Mouse (Mus musculus) spleen, adult 2 months (tissue): ENCODE data around the gene Uqcr11. TPM values are rescaled to one million over a fixed set of nuclear protein-coding genes. Genes with fewer than 3 reads are reported as not detected.

Experiments used
- DNase-seq, 2 experiments: peaks; one replicate each; pipeline versions ENCODE4 v3.0.0 to v3.0.0-alpha.2; 2012 to 2021; ENCODE audit warnings: low spot score in 2 of 2, low read depth in 1 of 2
- H3K27ac ChIP-seq: fragments of 200-500 bp; 2 replicates; pipeline ENCODE4 v1.5.1; 2012; ENCODE audit warnings: low read length, inconsistent platforms; ENCODE audit not compliant: insufficient read depth
- H3K27me3 ChIP-seq: fragments of 200-500 bp; 2 replicates; pipeline ENCODE4 v1.6.1; 2012; ENCODE audit warnings: mild to moderate bottlenecking, moderate library complexity, low read length, inconsistent platforms; ENCODE audit not compliant: control insufficient read depth, insufficient read depth
- H3K36me3 ChIP-seq: fragments of 200-500 bp; 2 replicates; pipeline ENCODE4 v1.6.1; 2012; ENCODE audit warnings: mild to moderate bottlenecking, low read length, inconsistent platforms; ENCODE audit not compliant: control insufficient read depth, insufficient read depth
- H3K4me1 ChIP-seq: fragments of 200-500 bp; 2 replicates; pipeline ENCODE4 v1.6.1; 2011; ENCODE audit warnings: inconsistent platforms; ENCODE audit not compliant: control insufficient read depth, insufficient read depth, insufficient read length
- H3K4me3 ChIP-seq: fragments of 200-500 bp; 2 replicates; pipeline ENCODE4 v1.5.1; 2011; ENCODE audit warnings: mild to moderate bottlenecking, inconsistent platforms; ENCODE audit not compliant: insufficient read depth, insufficient read length; ENCODE audit errors: extremely low read depth
- CTCF ChIP-seq: fragments of 200-500 bp; IDR thresholded peaks from 2 replicates; pipeline ENCODE4 v1.5.1; 2011; ENCODE audit warnings: mild to moderate bottlenecking, inconsistent platforms; ENCODE audit not compliant: insufficient read depth, insufficient read length, insufficient replicate concordance; ENCODE audit errors: extremely low read depth
- POLR2A ChIP-seq: fragments of 200-500 bp; IDR thresholded peaks from 2 replicates; pipeline ENCODE4 v1.6.1; 2011; ENCODE audit warnings: low read depth, low read length, inconsistent platforms
- WGBS: fragments of 180-500 bp; shearing (Covaris S2); methylation state at CpG from one replicate; pipeline ENCODE4 v1.1.7; 2018; 5-methylcytosine and 5-hydroxymethylcytosine counted together
- polyA plus RNA-seq: library from polyadenylated mRNA; depleted of rRNA; stranded (reverse); fragments of >200 nt; gene quantifications from 2 replicates; pipeline ENCODE4 v1.2.3, GENCODE M21; 2012

Uqcr11 gene
- polyA plus RNA-seq, 1 experiment, result 399 TPM

DNA sequence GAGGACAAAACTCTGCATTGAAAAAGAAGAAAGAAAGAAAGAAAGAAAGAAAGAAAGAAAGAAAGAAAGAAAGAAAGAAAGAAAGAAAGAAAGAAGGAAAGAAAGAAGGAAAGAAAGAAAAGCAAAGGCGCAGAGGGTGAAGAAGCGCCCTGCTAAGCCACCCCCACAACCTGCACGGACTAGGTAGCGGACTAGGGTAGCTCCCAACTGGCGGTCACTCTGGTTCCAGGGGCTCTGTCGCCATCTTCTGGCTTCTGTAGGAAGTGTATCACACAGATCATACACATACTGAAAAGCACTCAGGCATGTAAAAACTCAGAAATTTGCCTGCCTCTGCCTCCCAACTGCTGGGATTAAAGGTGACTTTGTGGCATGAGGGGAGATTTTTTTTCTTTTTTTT is 32.6 kb downstream of the Uqcr11 start:
- no peak overlapping the region for H3K27ac ChIP-seq
- no peaks in the 10 kb centered on the region for H3K27me3 ChIP-seq
- TF ChIP-seq CTCF, result no peak
- no peak for TF ChIP-seq POLR2A
- no peak overlapping the region for H3K4me3 ChIP-seq
- peak in 1 of 2 experiments; percentile 75 for DNase-seq
- H3K36me3 ChIP-seq, result no peaks in the 10 kb centered on the region
- 49% methylated on average over 6 of the region's 6 CpGs for WGBS
- no peaks in the 10 kb centered on the region for H3K4me1 ChIP-seq

- no peak overlapping the region for H3K27ac ChIP-seq
- no peaks in the 10 kb centered on the region for H3K4me1 ChIP-seq
- 91% methylated on average over 6 of the region's 6 CpGs for WGBS
- H3K27me3 ChIP-seq, result no peaks in the 10 kb centered on the region
- DNase-seq, result no peak
- no peaks in the 10 kb centered on the region for H3K36me3 ChIP-seq
- TF ChIP-seq CTCF (no peak), POLR2A (no peak)
- no peak overlapping the region for H3K4me3 ChIP-seq
Observed at GRCm38 (mm10) chr10:80372706-80373105, 33.9 kb downstream of the Uqcr11 start.

- no peaks in the 10 kb centered on the region; the same call in 1 of the 2 replicates for H3K27me3 ChIP-seq
- TF ChIP-seq CTCF (no peak), POLR2A (no peak)
- H3K36me3 ChIP-seq, result no peaks in the 10 kb centered on the region
- no peaks in the 10 kb centered on the region for H3K4me1 ChIP-seq
- no peak for DNase-seq
- 61% methylated on average over 9 of the region's 9 CpGs for WGBS
- H3K4me3 ChIP-seq, result no peak overlapping the region
- H3K27ac ChIP-seq, result no peak overlapping the region
Observed at GRCm38 (mm10) chr10:80371983-80372382, 34.6 kb downstream of the Uqcr11 start.

- peak; percentile 73 to 76 for DNase-seq
- Histone ChIP-seq H3K4me1 (no peaks in the 10 kb centered on the region), H3K27ac (no peak overlapping the region), H3K4me3 (peak overlapping the region; percentile 21; the same call in 1 of the 2 replicates), H3K36me3 (no peaks in the 10 kb centered on the region), H3K27me3 (no peaks in the 10 kb centered on the region; the same call in 1 of the 2 replicates)
- TF ChIP-seq POLR2A (no peak), CTCF (no peak)
- WGBS, result 6% methylated on average over 12 of the region's 12 CpGs
Observed at GRCm38 (mm10) chr10:80371411-80371966, 35.1 kb downstream of the Uqcr11 start.

GRCm38 (mm10) chr10:80369995-80370747 is 36.5 kb downstream of the Uqcr11 start:
- Histone ChIP-seq H3K27ac (no peak overlapping the region), H3K27me3 (no peaks in the 10 kb centered on the region; the same call in 1 of the 2 replicates), H3K4me1 (no peaks in the 10 kb centered on the region), H3K36me3 (no peaks in the 10 kb centered on the region), H3K4me3 (no peak overlapping the region)
- WGBS, result 77% methylated on average over 21 of the region's 21 CpGs
- peak; percentile 26; the same call in 1 of the 2 replicates for TF ChIP-seq CTCF
- TF ChIP-seq POLR2A, result no peak
- peak in 1 of 2 experiments; percentile 31 for DNase-seq

DNA sequence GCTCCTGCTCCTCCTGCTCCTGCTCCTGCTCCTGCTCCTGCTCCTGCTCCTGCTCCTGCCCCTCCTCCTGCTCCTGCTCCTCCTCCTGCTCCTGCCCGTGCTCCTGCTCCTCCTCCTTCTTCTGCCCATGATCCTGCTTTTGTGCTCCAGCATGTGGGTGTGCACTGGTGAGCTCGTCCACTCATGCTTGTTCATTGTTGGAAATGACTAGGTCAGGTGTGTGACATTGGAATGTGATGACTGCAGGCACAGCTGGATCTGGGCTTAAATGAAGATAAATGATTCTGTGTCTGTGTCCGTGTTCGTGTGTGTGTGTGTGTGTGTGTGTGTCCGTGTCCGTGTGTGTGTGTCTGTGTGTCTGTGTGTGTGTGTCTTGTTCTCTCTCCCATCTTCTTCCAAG is 38.2 kb downstream of the Uqcr11 start:
- TF ChIP-seq POLR2A (no peak), CTCF (no peak)
- H3K27ac ChIP-seq, result no peak overlapping the region
- H3K4me1 ChIP-seq, result no peaks in the 10 kb centered on the region
- 91% methylated on average over 6 of the region's 6 CpGs for WGBS
- no peaks in the 10 kb centered on the region for H3K36me3 ChIP-seq
- H3K4me3 ChIP-seq, result no peak overlapping the region
- DNase-seq, result no peak
- H3K27me3 ChIP-seq, result no peaks in the 10 kb centered on the region; the same call in 1 of the 2 replicates

DNA sequence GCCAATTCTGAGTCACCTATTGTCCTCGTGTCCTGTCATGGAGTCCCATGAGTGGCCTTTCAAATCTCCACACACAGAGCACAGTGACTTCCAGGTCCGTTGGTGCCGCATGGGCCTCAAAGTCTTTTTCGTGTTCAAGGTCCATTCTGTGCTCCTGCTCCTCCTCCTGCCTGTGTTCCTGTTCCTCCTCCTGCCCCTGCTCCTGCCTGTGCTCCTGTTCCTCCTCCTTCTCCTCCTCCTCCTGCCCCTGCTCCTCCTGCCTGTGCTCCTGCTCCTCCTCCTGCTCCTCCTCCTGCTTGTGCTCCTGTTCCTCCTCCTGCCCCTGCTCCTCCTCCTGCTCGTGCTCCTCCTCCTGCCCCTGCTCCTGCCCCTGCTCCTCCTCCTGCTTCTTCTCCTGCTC is 38.7 kb downstream of the Uqcr11 start:
- Histone ChIP-seq H3K27ac (no peak overlapping the region), H3K27me3 (no peaks in the 10 kb centered on the region; the same call in 1 of the 2 replicates), H3K4me1 (no peaks in the 10 kb centered on the region), H3K4me3 (no peak overlapping the region), H3K36me3 (no peaks in the 10 kb centered on the region)
- 60% methylated on average over 5 of the region's 5 CpGs for WGBS
- TF ChIP-seq POLR2A, result no peak
- no peak for TF ChIP-seq CTCF
- no peak for DNase-seq
